Mouse (Mus musculus) CD4-positive, CD25-positive, alpha-beta regulatory T cell, adult 9 weeks (primary cell): ENCODE measurements around the gene Cfh. TPM values are rescaled to one million over a fixed set of nuclear protein-coding genes. Genes with fewer than 3 reads are reported as not detected.

Experiments
- polyA plus RNA-seq: library from polyadenylated mRNA; unstranded; fragments of 100-300 nt; shearing (Covaris generic); gene quantifications from one replicate; pipeline ENCODE4 v1.2.1, GENCODE M21; 2017

Gene Cfh
- not detected for polyA plus RNA-seq

DNA sequence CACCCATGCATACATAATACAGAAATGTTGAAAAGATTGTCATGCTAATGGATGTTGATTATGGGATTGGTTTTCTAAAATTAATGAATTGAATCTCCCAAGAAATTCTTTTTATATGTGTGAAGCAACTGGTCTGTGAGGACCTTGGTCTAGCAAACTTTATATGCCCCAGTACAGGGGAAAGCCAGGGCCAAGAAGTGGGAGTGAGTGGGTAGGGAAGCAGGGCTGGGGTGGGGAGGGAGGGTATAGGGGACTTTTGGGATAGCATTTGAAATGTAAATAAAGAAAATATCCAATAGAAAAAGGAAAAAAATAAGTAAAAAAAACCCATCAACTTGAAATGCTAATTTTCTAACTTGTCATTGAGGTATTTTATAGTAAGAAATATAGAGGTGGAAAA is at the start of gene Cfh:
Gene Cfh, minus strand, starts transcription at position 101 of the 400 bp plus-strand sequence.

Other genes starting within 250 kb of the Cfh start
- not detected for gene Kcnt2, start 62.4 kb upstream of the Cfh start, polyA plus RNA-seq